Mouse (Mus musculus) mouse embryonic stem cell (cell line): Measurements from ENCODE around the gene Olfr750.

ENCODE experiments used
- in situ Hi-C, 2 experiments: fragments of 300-500 bp; cut with MboI; formaldehyde crosslinking; loops; 1 replicate in 1 of 2; 3 replicates in 1 of 2; pipeline ENCODE4 v1.14.3; 2019 to 2020; ENCODE audit warnings: low sequenced_read_pairs in 2 of 2, low pct_unique_long_range_greater_than_20kb in 1 of 2, mixed read lengths in 1 of 2; ENCODE audit not compliant: unreplicated experiment in 1 of 2

Olfr750 gene

GRCm38 (mm10) chr14:51054243-51055237 is 19.7 kb downstream of the Olfr750 start:
- in situ Hi-C loops = loop anchor here in 1 of 2 experiments (25.0 kb wide), 1 partner anchor 1242 kb away; no protein-coding TSS in a partner anchor

- in situ Hi-C loops = loop anchor here in 1 of 2 experiments (25.0 kb wide), 1 partner anchor 1241 kb away; no protein-coding TSS in a partner anchor
Measured at GRCm38 (mm10) chr14:51053176-51053575, 21.1 kb downstream of the Olfr750 start.

- in situ Hi-C loops = loop anchor here in 1 of 2 experiments (25.0 kb wide), 1 partner anchor 1240 kb away; no protein-coding TSS in a partner anchor
Measured at GRCm38 (mm10) chr14:51051941-51052340, 22.3 kb downstream of the Olfr750 start.

- in situ Hi-C loops = loop anchor here in 1 of 2 experiments (25.0 kb wide), 1 partner anchor 1238 kb away; no protein-coding TSS in a partner anchor
Measured at GRCm38 (mm10) chr14:51050063-51050462, 24.2 kb downstream of the Olfr750 start, which contains the start of gene Rnase11. Rnase11 (minus strand) TSS chr14:51050163.

- in situ Hi-C loops = no loop called here
Measured at GRCm38 (mm10) chr14:51047846-51048245, 26.4 kb downstream of the Olfr750 start.

GRCm38 (mm10) chr14:51041769-51042168 is 32.5 kb downstream of the Olfr750 start, which contains the start of gene Rnase9:
Rnase9 (minus strand) TSS chr14:51041869.
- in situ Hi-C loops = no loop called here

- in situ Hi-C loops = no loop called here
Measured at GRCm38 (mm10) chr14:51036214-51036613, 38.0 kb downstream of the Olfr750 start.

- in situ Hi-C loops = no loop called here
Measured at GRCm38 (mm10) chr14:51035206-51035605, 39.0 kb downstream of the Olfr750 start.

GRCm38 (mm10) chr14:51027387-51028155 is 46.7 kb downstream of the Olfr750 start:
- in situ Hi-C loops = loop anchor here in 1 of 2 experiments (5.0 kb wide), 1 partner anchor 35 kb away; no protein-coding TSS in a partner anchor

- in situ Hi-C loops = loop anchor here in 1 of 2 experiments (5.0 kb wide), 1 partner anchor 36 kb away; no protein-coding TSS in a partner anchor
Measured at GRCm38 (mm10) chr14:51026391-51027133, 47.7 kb downstream of the Olfr750 start.

GRCm38 (mm10) chr14:51024820-51025219 is 49.4 kb downstream of the Olfr750 start:
- in situ Hi-C loops = loop anchor here in 1 of 2 experiments (5.0 kb wide), 1 partner anchor 37 kb away; no protein-coding TSS in a partner anchor

GRCm38 (mm10) chr14:51023457-51023856 is 50.8 kb downstream of the Olfr750 start:
- in situ Hi-C loops = no loop called here

GRCm38 (mm10) chr14:51017256-51017655 is 57.0 kb downstream of the Olfr750 start:
- in situ Hi-C loops = no loop called here
